Mouse (Mus musculus) CH12.LX (cell line): ENCODE data around the gene Cblb.

Source experiments
- CHD2 ChIP-seq: IDR thresholded peaks from 2 replicates; pipeline ENCODE4 v1.6.1; 2011; ENCODE audit warnings: low read length, improper control_type of control experiment
- CTCF ChIP-seq, 2 experiments: IDR thresholded peaks in 1 of 2; conservative IDR thresholded peaks in 1 of 2; 2 replicates each; pipeline ENCODE4 v1.5.1; 2011 to 2012; ENCODE audit warnings: low read depth in 2 of 2, low read length in 2 of 2, improper control_type of control experiment in 1 of 2, inconsistent platforms in 1 of 2, mild to moderate bottlenecking in 1 of 2, moderate library complexity in 1 of 2
- ELF1 ChIP-seq: IDR thresholded peaks from 2 replicates; pipeline ENCODE4 v1.6.1; 2014; ENCODE audit warnings: low read depth, mild to moderate bottlenecking, inconsistent platforms, low read length, improper control_type of control experiment
- HCFC1 ChIP-seq: IDR thresholded peaks from 2 replicates; pipeline ENCODE4 v1.6.1; 2012; ENCODE audit warnings: low read depth, mild to moderate bottlenecking, inconsistent platforms, low read length, improper control_type of control experiment
- MAFK ChIP-seq: IDR thresholded peaks from 2 replicates; pipeline ENCODE4 v1.6.1; 2011; ENCODE audit warnings: low read length, improper control_type of control experiment; ENCODE audit not compliant: insufficient replicate concordance
- MAZ ChIP-seq: IDR thresholded peaks from 2 replicates; pipeline ENCODE4 v1.6.1; 2012; ENCODE audit warnings: low read depth, mild to moderate bottlenecking, inconsistent platforms, low read length, improper control_type of control experiment, moderate library complexity
- MYC ChIP-seq: IDR thresholded peaks from 2 replicates; pipeline ENCODE4 v1.6.1; 2011; ENCODE audit warnings: low read depth, mild to moderate bottlenecking, improper control_type of control experiment, low read length
- POLR2A ChIP-seq: IDR thresholded peaks from 2 replicates; pipeline ENCODE4 v1.6.1; 2011; ENCODE audit warnings: low read depth, mild to moderate bottlenecking, improper control_type of control experiment, low read length
- TBP ChIP-seq: conservative IDR thresholded peaks from 2 replicates; pipeline ENCODE4 v1.6.1; 2011; ENCODE audit warnings: low read depth, low read length, improper control_type of control experiment
- TCF12 ChIP-seq: IDR thresholded peaks from 2 replicates; pipeline ENCODE4 v1.6.1; 2014; ENCODE audit warnings: low read depth, mild to moderate bottlenecking, inconsistent platforms, low read length, improper control_type of control experiment
- UBTF ChIP-seq: IDR thresholded peaks from 2 replicates; pipeline ENCODE4 v1.6.1; 2012; ENCODE audit warnings: low read depth, mild to moderate bottlenecking, inconsistent platforms, low read length, improper control_type of control experiment, moderate library complexity
- USF2 ChIP-seq: conservative IDR thresholded peaks from 2 replicates; pipeline ENCODE4 v1.6.1; 2011; ENCODE audit warnings: low read depth, low read length, improper control_type of control experiment
- ZMIZ1 ChIP-seq: IDR thresholded peaks from 2 replicates; pipeline ENCODE4 v1.6.1; 2012; ENCODE audit warnings: low read depth, mild to moderate bottlenecking, inconsistent platforms, low read length, improper control_type of control experiment
- ZNF384 ChIP-seq: IDR thresholded peaks from 2 replicates; pipeline ENCODE4 v1.6.1; 2012; ENCODE audit warnings: low read depth, low read length, improper control_type of control experiment, inconsistent platforms

- TF ChIP-seq MYC = no peak
- TF ChIP-seq ELF1 = no peak
- TF ChIP-seq TCF12 = no peak
- TF ChIP-seq UBTF = no peak
- TF ChIP-seq HCFC1 = no peak
- no peak for TF ChIP-seq MAZ
- no peak for TF ChIP-seq TBP
- TF ChIP-seq CTCF (conservative IDR thresholded peaks at IDR 0.05 in 1 of 2, IDR thresholded peaks at IDR 0.05 in 1 of 2; ENCODE audit: low read depth in 2 of 2, low read length in 2 of 2) = no peak
- TF ChIP-seq MAFK = no peak
- no peak for TF ChIP-seq CHD2
- no peak for TF ChIP-seq POLR2A
- TF ChIP-seq ZNF384 = no peak
- no peak for TF ChIP-seq USF2
- TF ChIP-seq ZMIZ1 = no peak
These were observed 155.7 kb downstream of the Cblb start for GRCm38 (mm10) chr16:52186731-52187130.
